Mouse (Mus musculus) macrophage (primary cell): ENCODE data around the gene Lrrc14b. TPM values are rescaled to one million over a fixed set of nuclear protein-coding genes. Genes with fewer than 3 reads are reported as not detected.

ENCODE experiments used
- H3K27ac ChIP-seq: fragments of 350-480 bp; formaldehyde crosslinking; 2 replicates; pipeline ENCODE4 v1.9.0; 2021
- H3K36me3 ChIP-seq: fragments of 350-480 bp; formaldehyde crosslinking; 2 replicates; pipeline ENCODE4 v1.9.0; 2021; ENCODE audit errors: inconsistent target
- H3K4me3 ChIP-seq: fragments of 350-480 bp; formaldehyde crosslinking; 2 replicates; pipeline ENCODE4 v1.9.0; 2021; ENCODE audit errors: inconsistent target
- H3K79me2 ChIP-seq: fragments of 350-480 bp; formaldehyde crosslinking; 2 replicates; pipeline ENCODE4 v1.9.0; 2021; ENCODE audit errors: inconsistent target
- WGBS: methylation state at CpG from one replicate; pipeline ENCODE4 v1.1.7; 2026; ENCODE audit warnings: inconsistent platforms; ENCODE audit not compliant: missing documents; 5-methylcytosine and 5-hydroxymethylcytosine counted together
- polyA plus RNA-seq: library from polyadenylated mRNA; stranded (reverse); fragments of 250-400 nt; gene quantifications from 3 replicates; pipeline ENCODE4 v1.2.4, GENCODE M21; 2018; ENCODE audit warnings: inconsistent platforms

Gene Lrrc14b
- polyA plus RNA-seq, 1 experiment from 2014 or later = 11.7 TPM

DNA sequence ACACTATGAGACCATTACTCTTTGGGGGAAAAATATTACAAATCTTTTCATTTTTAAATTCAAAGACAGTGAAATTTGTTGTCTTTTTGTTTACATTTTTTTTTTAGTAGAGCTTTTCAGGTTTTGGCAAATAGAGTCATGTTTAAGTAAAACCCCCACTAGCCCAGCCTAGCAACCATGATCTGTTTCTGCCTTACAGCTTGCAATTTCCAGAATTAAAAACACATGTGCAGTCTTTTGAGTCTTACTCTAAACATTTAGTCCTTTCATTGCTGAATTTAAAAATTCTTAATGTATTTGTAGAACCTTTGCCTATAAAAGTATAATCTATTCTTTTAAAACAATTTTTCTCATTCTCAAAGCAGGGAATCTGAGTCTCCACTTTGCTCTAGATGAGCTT lies 34.5 kb downstream of the Lrrc14b start:
- H3K36me3 ChIP-seq = peaks cover 85% of the 10 kb centered on the region
- no peaks in the 10 kb centered on the region for H3K79me2 ChIP-seq
- no peak overlapping the region for H3K27ac ChIP-seq
- H3K4me3 ChIP-seq = no peak overlapping the region

DNA sequence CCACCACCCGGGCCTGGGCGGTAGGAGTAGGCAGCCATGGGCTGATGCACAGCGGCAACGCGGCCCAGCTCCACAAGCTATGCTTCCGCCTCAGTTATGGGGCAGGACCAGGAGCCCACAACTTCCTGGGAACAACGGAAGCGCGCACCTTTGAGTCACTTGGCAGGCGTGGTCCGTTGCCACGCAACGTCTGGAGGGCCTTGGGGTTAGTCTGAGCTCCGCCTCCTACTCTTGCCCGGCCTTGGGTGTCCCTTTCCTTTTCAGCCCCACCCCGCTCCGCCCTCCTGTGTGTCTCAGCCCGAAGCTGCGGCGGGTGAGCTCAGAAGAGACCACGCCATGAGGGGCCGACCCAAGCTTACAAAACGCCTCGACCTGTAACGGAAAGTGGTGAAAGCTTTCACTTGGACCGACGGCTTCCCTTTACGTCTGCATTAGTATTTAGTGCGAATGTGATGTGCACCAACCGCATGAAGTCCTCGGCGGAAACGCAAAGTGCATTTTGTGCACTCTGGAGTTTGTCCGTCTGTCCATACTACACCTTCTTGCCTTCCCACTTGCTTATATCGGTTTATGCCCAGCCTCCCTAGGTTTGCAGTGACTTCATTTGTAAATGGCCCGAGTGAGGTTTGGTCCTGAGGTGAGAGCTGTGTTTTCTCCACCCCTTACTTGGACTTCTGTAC lies 46.5 kb downstream of the Lrrc14b start, which contains the start of gene Pdcd6:
Pdcd6 (minus strand) TSS at position 411 of the 680 bp plus-strand sequence.
- H3K4me3 ChIP-seq = peak within 1 kb of the TSS; percentile 96
- peaks cover 47% of the 10 kb centered on the region for H3K79me2 ChIP-seq
- WGBS = under 1% methylated on average over 31 of the region's 36 CpGs
- H3K36me3 ChIP-seq = peaks cover 18% of the 10 kb centered on the region
- peak within 1 kb of the TSS; percentile 55 for H3K27ac ChIP-seq

DNA sequence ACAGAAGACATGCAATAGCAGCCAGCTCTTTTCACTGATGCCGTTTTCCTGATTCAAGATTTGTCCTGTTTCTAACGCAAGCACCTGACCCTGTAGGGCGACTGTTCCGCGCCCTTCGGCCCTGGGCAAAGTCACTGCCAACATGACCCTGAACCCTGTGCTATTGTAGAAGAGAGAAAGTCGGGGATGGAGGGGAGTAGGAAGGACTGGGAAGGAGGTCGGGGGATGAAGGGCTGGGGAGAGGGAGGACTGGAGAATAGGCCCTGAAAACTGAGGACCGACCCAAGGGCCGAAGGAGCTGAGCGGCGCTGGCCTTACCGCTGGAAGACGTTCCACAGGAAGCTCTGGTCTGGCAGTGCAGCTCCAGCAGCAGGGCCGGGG lies 47.0 kb downstream of the Lrrc14b start:
- 2% methylated on average over 15 of the region's 15 CpGs for WGBS
- peaks cover 52% of the 10 kb centered on the region for H3K79me2 ChIP-seq
- H3K4me3 ChIP-seq = peak overlapping the region; percentile 96
- peaks cover 15% of the 10 kb centered on the region for H3K36me3 ChIP-seq
- H3K27ac ChIP-seq = peak overlapping the region; percentile 55

DNA sequence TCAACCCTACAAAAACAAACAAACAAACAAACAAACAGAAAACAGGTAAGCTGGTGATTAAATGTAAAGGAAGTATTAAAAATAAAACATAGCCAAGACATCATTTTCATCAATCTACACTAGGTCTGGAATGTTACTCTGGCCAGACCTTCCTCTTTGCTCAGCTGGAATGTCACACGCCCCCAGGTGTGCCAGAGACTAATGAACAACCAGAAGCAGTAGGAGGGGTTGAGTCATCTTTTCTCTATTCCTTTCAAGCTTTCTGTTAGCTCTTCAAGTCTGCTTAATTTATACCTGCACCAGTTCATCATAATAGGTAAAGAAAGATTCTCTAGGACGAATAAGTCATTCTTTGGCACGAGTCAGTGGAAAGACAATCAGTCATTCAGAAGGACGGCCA lies 47.4 kb downstream of the Lrrc14b start:
- Histone ChIP-seq H3K36me3 (peaks cover 15% of the 10 kb centered on the region), H3K4me3 (peak overlapping the region; percentile 96), H3K27ac (peak overlapping the region; percentile 55), H3K79me2 (peaks cover 54% of the 10 kb centered on the region)
- 29% methylated on average over 4 of the region's 4 CpGs for WGBS

DNA sequence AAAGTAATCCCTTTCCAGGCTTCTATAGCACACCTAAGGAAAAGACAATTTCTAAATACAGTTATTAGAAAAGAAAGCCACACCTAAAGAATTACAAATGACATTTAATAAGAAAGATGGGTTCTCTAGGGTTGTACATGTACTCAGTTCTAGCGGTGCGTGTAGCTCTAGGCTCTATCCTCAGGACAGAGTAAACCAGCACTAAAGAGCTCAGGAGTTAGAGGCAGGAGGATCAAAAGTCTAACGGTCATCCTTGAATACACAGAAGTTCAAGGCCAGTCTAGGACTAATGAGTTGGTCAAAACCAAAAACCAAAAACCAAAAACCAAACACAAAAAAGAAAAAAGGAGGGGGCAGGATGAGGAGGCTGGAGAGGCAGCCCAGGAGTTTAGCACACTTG lies 49.2 kb downstream of the Lrrc14b start:
- Histone ChIP-seq H3K36me3 (peaks cover 22% of the 10 kb centered on the region), H3K27ac (no peak overlapping the region), H3K4me3 (no peak overlapping the region), H3K79me2 (peaks cover 54% of the 10 kb centered on the region)
- WGBS = 100% methylated on average over 3 of the region's 3 CpGs

Other genes with a start within 250 kb of the Lrrc14b start
- not detected in 3 replicates for gene Slc9a3, start 242.5 kb downstream of the Lrrc14b start, polyA plus RNA-seq
- gene Exoc3, start 155.3 kb downstream of the Lrrc14b start, polyA plus RNA-seq = 40.4 to 47.3 TPM (median 46.4 TPM) in 3 replicates
- 3.9 to 14.0 TPM (median 5.2 TPM) in 3 replicates for gene Ahrr, start 71.7 kb downstream of the Lrrc14b start, polyA plus RNA-seq
- gene Pdcd6, start 46.4 kb downstream of the Lrrc14b start, polyA plus RNA-seq = 71.3 to 129 TPM (median 111 TPM) in 3 replicates
- 152 to 201 TPM (median 158 TPM) in 3 replicates for gene Sdha, start 13.7 kb downstream of the Lrrc14b start, polyA plus RNA-seq
- gene Ccdc127, start 13.7 kb downstream of the Lrrc14b start, polyA plus RNA-seq = 30.5 to 37.2 TPM (median 31.6 TPM) in 3 replicates
- gene Zfp72, start 26.8 kb upstream of the Lrrc14b start, polyA plus RNA-seq = 2.0 to 2.5 TPM (median 2.4 TPM) in 3 replicates
- 124 to 738 TPM (median 612 TPM) in 3 replicates for gene Ftl1-ps1, start 35.7 kb upstream of the Lrrc14b start, polyA plus RNA-seq
- 7.5 to 13.6 TPM (median 11.2 TPM) in 3 replicates for gene Zfp825, start 130.0 kb upstream of the Lrrc14b start, polyA plus RNA-seq